Mouse (Mus musculus) thymus, postnatal 10 days (tissue): Measurements from ENCODE around the gene Abcb11.
"Not testable (repeated sequence)": the region's sequence is repeated elsewhere in the genome, so short reads cannot be mapped to it uniquely, and the experiment has no call there.

ENCODE experiments used
- DNase-seq, 2 experiments: peaks; one replicate each; pipeline ENCODE4 v3.0.0; 2021; ENCODE audit warnings: low spot score in 2 of 2

The Abcb11 gene

GRCm38 (mm10) chr2:69342496-69343221, at the start of gene Abcb11:
Gene Abcb11, minus strand, starts transcription at chr2:69342616.
- no peak for DNase-seq

- DNase-seq, result no peak
Observed at GRCm38 (mm10) chr2:69386118-69386871, 43.9 kb upstream of the Abcb11 start.

- DNase-seq, result no peak
Observed at GRCm38 (mm10) chr2:69382838-69383237, 40.4 kb upstream of the Abcb11 start.

GRCm38 (mm10) chr2:69381740-69382139, 39.3 kb upstream of the Abcb11 start:
- no peak for DNase-seq

GRCm38 (mm10) chr2:69380281-69380680, 37.9 kb upstream of the Abcb11 start, which contains the start of gene Dhrs9:
Gene Dhrs9, plus strand, starts transcription at chr2:69380445.
- DNase-seq, result no peak

GRCm38 (mm10) chr2:69379801-69380200, 37.4 kb upstream of the Abcb11 start:
- DNase-seq, result no peak

GRCm38 (mm10) chr2:69376780-69377179, 34.4 kb upstream of the Abcb11 start:
- DNase-seq, result no peak

GRCm38 (mm10) chr2:69365275-69365674, 22.9 kb upstream of the Abcb11 start:
- no peak for DNase-seq

- no peak for DNase-seq
Observed at GRCm38 (mm10) chr2:69364831-69365230, 22.4 kb upstream of the Abcb11 start.

GRCm38 (mm10) chr2:69355402-69355801, 13.0 kb upstream of the Abcb11 start:
- DNase-seq, result not testable (repeated sequence)

GRCm38 (mm10) chr2:69341506-69341905, 910 bp downstream of the Abcb11 start:
- no peak for DNase-seq

GRCm38 (mm10) chr2:69331523-69331922, 10.9 kb downstream of the Abcb11 start:
- DNase-seq, result not testable (repeated sequence)

GRCm38 (mm10) chr2:69328509-69329163, 13.8 kb downstream of the Abcb11 start:
- DNase-seq, result no peak

GRCm38 (mm10) chr2:69324881-69325660, 17.3 kb downstream of the Abcb11 start:
- DNase-seq, result no peak

- no peak for DNase-seq
Observed at GRCm38 (mm10) chr2:69323018-69323417, 19.4 kb downstream of the Abcb11 start.

GRCm38 (mm10) chr2:69321457-69321856, 21.0 kb downstream of the Abcb11 start:
- no peak for DNase-seq

- no peak for DNase-seq
Observed at GRCm38 (mm10) chr2:69311337-69311736, 31.1 kb downstream of the Abcb11 start.

GRCm38 (mm10) chr2:69308136-69308535, 34.3 kb downstream of the Abcb11 start:
- DNase-seq, result no peak

- DNase-seq, result not testable (repeated sequence)
Observed at GRCm38 (mm10) chr2:69300568-69300967, 41.8 kb downstream of the Abcb11 start.

GRCm38 (mm10) chr2:69294508-69294907, 47.9 kb downstream of the Abcb11 start:
- DNase-seq, result no peak

- no peak for DNase-seq
Observed at GRCm38 (mm10) chr2:69288989-69289388, 53.4 kb downstream of the Abcb11 start.

- DNase-seq, result no peak
Observed at GRCm38 (mm10) chr2:69275875-69276274, 66.5 kb downstream of the Abcb11 start.
